Mouse (Mus musculus) CH12.LX (cell line): Measurements from ENCODE around the gene Aff3. TPM values are rescaled to one million over a fixed set of nuclear protein-coding genes. Genes with fewer than 3 reads are reported as not detected.

Experiments used
- DNase-seq: peaks from one replicate; pipeline ENCODE4 v3.0.0-alpha.2; 2013; ENCODE audit errors: extremely low read depth
- H3K27ac ChIP-seq: 2 replicates; pipeline ENCODE4 v1.5.1; 2012; ENCODE audit warnings: low read depth, mild to moderate bottlenecking, control low read depth, moderate library complexity; ENCODE audit not compliant: insufficient read depth
- H3K27me3 ChIP-seq: replicated peaks from 2 replicates; pipeline ENCODE3; 2012; ENCODE audit warnings: inconsistent platforms
- H3K36me3 ChIP-seq, 2 experiments: replicated peaks in 1 of 2; 2 replicates each; pipeline versions ENCODE3 to v1.6.1; 2012; ENCODE audit warnings: inconsistent platforms in 1 of 2, low read length in 1 of 2, mild to moderate bottlenecking in 1 of 2, mixed read lengths in 1 of 2, moderate library complexity in 1 of 2; ENCODE audit not compliant: control insufficient read depth in 1 of 2, insufficient read depth in 1 of 2
- H3K4me1 ChIP-seq, 2 experiments: 2 replicates each; pipeline ENCODE4 v1.6.1; 2012; ENCODE audit warnings: inconsistent platforms in 1 of 2, moderate library complexity in 1 of 2; ENCODE audit not compliant: insufficient read depth in 2 of 2, control insufficient read depth in 1 of 2
- H3K4me2 ChIP-seq: 2 replicates; pipeline ENCODE4 v1.6.1; 2012; ENCODE audit warnings: low read depth, mild to moderate bottlenecking, control low read depth; ENCODE audit not compliant: poor library complexity, insufficient read depth, severe bottlenecking
- H3K4me3 ChIP-seq, 3 experiments: fragments of 150-350 bp in 1 of 3; sonication (generic) in 1 of 3; replicated peaks in 1 of 3; 2 replicates each; pipeline versions ENCODE3 to v1.5.1; 2011 to 2012; ENCODE audit warnings: low read depth in 2 of 3, low read length in 2 of 3, mild to moderate bottlenecking in 2 of 3, moderate library complexity in 2 of 3, control low read depth in 1 of 3, improper control_type of control experiment in 1 of 3, inconsistent platforms in 1 of 3, mixed read lengths in 1 of 3; ENCODE audit not compliant: poor library complexity in 1 of 3
- H3K79me2 ChIP-seq: replicated peaks from 2 replicates; pipeline ENCODE4 v1.6.1; 2012; ENCODE audit warnings: mild to moderate bottlenecking, moderate library complexity; ENCODE audit not compliant: control insufficient read depth, poor library complexity, insufficient read depth, severe bottlenecking; ENCODE audit errors: extremely low read depth
- H3K9ac ChIP-seq: 2 replicates; pipeline ENCODE4 v1.6.1; 2012; ENCODE audit warnings: low read depth, mild to moderate bottlenecking, control low read depth, moderate library complexity; ENCODE audit not compliant: insufficient read depth
- H3K9me3 ChIP-seq: replicated peaks from 2 replicates; pipeline ENCODE3; 2012; ENCODE audit warnings: low read length, inconsistent platforms, mixed read lengths
- BHLHE40 ChIP-seq: IDR thresholded peaks from 2 replicates; pipeline ENCODE4 v1.6.1; 2011; ENCODE audit warnings: mild to moderate bottlenecking, low read depth, low read length, improper control_type of control experiment
- CHD1 ChIP-seq: IDR thresholded peaks from 2 replicates; pipeline ENCODE4 v1.6.1; 2012; ENCODE audit warnings: low read depth, low read length, improper control_type of control experiment, inconsistent platforms
- CHD2 ChIP-seq: IDR thresholded peaks from 2 replicates; pipeline ENCODE4 v1.6.1; 2011; ENCODE audit warnings: low read length, improper control_type of control experiment
- CTCF ChIP-seq, 2 experiments: IDR thresholded peaks in 1 of 2; conservative IDR thresholded peaks in 1 of 2; 2 replicates each; pipeline ENCODE4 v1.5.1; 2011 to 2012; ENCODE audit warnings: low read depth in 2 of 2, low read length in 2 of 2, improper control_type of control experiment in 1 of 2, inconsistent platforms in 1 of 2, mild to moderate bottlenecking in 1 of 2, moderate library complexity in 1 of 2
- E2F4 ChIP-seq: IDR thresholded peaks from 2 replicates; pipeline ENCODE4 v1.6.1; 2011; ENCODE audit warnings: low read depth, low read length, improper control_type of control experiment; ENCODE audit not compliant: insufficient replicate concordance
- EP300 ChIP-seq: IDR thresholded peaks from 2 replicates; pipeline ENCODE4 v1.6.1; 2011; ENCODE audit warnings: low read length, improper control_type of control experiment
- JUN ChIP-seq: IDR thresholded peaks from 2 replicates; pipeline ENCODE4 v1.6.1; 2011; ENCODE audit warnings: low read depth, mild to moderate bottlenecking, low read length, improper control_type of control experiment, moderate library complexity; ENCODE audit not compliant: insufficient read depth
- KAT2A ChIP-seq: IDR thresholded peaks from 2 replicates; pipeline ENCODE4 v1.6.1; 2012; ENCODE audit warnings: low read length, improper control_type of control experiment, inconsistent platforms; ENCODE audit not compliant: insufficient replicate concordance
- MAFK ChIP-seq: IDR thresholded peaks from 2 replicates; pipeline ENCODE4 v1.6.1; 2011; ENCODE audit warnings: low read length, improper control_type of control experiment; ENCODE audit not compliant: insufficient replicate concordance
- MAX ChIP-seq: IDR thresholded peaks from 2 replicates; pipeline ENCODE4 v1.6.1; 2011; ENCODE audit warnings: low read length, improper control_type of control experiment
- MEF2A ChIP-seq: IDR thresholded peaks from 2 replicates; pipeline ENCODE4 v1.6.1; 2014; ENCODE audit warnings: low read depth, mild to moderate bottlenecking, inconsistent platforms, low read length, improper control_type of control experiment, borderline replicate concordance
- MXI1 ChIP-seq: IDR thresholded peaks from 2 replicates; pipeline ENCODE4 v1.6.1; 2011; ENCODE audit warnings: mild to moderate bottlenecking, low read depth, low read length, improper control_type of control experiment
- NELFE ChIP-seq: IDR thresholded peaks from 2 replicates; pipeline ENCODE4 v1.6.1; 2011; ENCODE audit warnings: low read depth, low read length, improper control_type of control experiment
- POLR2A ChIP-seq: IDR thresholded peaks from 2 replicates; pipeline ENCODE4 v1.6.1; 2011; ENCODE audit warnings: low read depth, mild to moderate bottlenecking, improper control_type of control experiment, low read length
- POLR2AphosphoS2 ChIP-seq: IDR thresholded peaks from 2 replicates; pipeline ENCODE4 v1.6.1; 2011; ENCODE audit warnings: low read depth, low read length, improper control_type of control experiment
- RAD21 ChIP-seq: IDR thresholded peaks from 2 replicates; pipeline ENCODE4 v1.6.1; 2011; ENCODE audit warnings: low read depth, mild to moderate bottlenecking, low read length, improper control_type of control experiment, moderate library complexity
- SIN3A ChIP-seq: IDR thresholded peaks from 2 replicates; pipeline ENCODE4 v1.6.1; 2012; ENCODE audit warnings: low read length, improper control_type of control experiment, inconsistent platforms
- TBP ChIP-seq: conservative IDR thresholded peaks from 2 replicates; pipeline ENCODE4 v1.6.1; 2011; ENCODE audit warnings: low read depth, low read length, improper control_type of control experiment
- TCF12 ChIP-seq: IDR thresholded peaks from 2 replicates; pipeline ENCODE4 v1.6.1; 2014; ENCODE audit warnings: low read depth, mild to moderate bottlenecking, inconsistent platforms, low read length, improper control_type of control experiment
- UBTF ChIP-seq: IDR thresholded peaks from 2 replicates; pipeline ENCODE4 v1.6.1; 2012; ENCODE audit warnings: low read depth, mild to moderate bottlenecking, inconsistent platforms, low read length, improper control_type of control experiment, moderate library complexity
- USF2 ChIP-seq: conservative IDR thresholded peaks from 2 replicates; pipeline ENCODE4 v1.6.1; 2011; ENCODE audit warnings: low read depth, low read length, improper control_type of control experiment
- ZC3H11A ChIP-seq: IDR thresholded peaks from 2 replicates; pipeline ENCODE4 v1.6.1; 2012; ENCODE audit warnings: low read depth, mild to moderate bottlenecking, inconsistent platforms, low read length, improper control_type of control experiment
- ZKSCAN1 ChIP-seq: IDR thresholded peaks from 2 replicates; pipeline ENCODE4 v1.6.1; 2012; ENCODE audit warnings: low read depth, inconsistent platforms, low read length, improper control_type of control experiment, borderline replicate concordance
- ZMIZ1 ChIP-seq: IDR thresholded peaks from 2 replicates; pipeline ENCODE4 v1.6.1; 2012; ENCODE audit warnings: low read depth, mild to moderate bottlenecking, inconsistent platforms, low read length, improper control_type of control experiment
- ZNF384 ChIP-seq: IDR thresholded peaks from 2 replicates; pipeline ENCODE4 v1.6.1; 2012; ENCODE audit warnings: low read depth, low read length, improper control_type of control experiment, inconsistent platforms
- dilution Hi-C: fragments of 300-500 bp; cut with MboI; formaldehyde crosslinking; loops from 2 replicates; pipeline ENCODE4 v1.14.3; 2020; ENCODE audit warnings: low sequenced_read_pairs; ENCODE audit not compliant: extremely low pct_unique_long_range_greater_than_20kb, extremely low pct_ligation_motif_present
- in situ Hi-C: fragments of 300-500 bp; cut with MboI; formaldehyde crosslinking; loops from 3 replicates; pipeline ENCODE4 v1.14.3; 2019; ENCODE audit warnings: low sequenced_read_pairs, low pct_ligation_motif_present, low pct_unique_long_range_greater_than_20kb, mixed read lengths
- polyA plus RNA-seq: library from polyadenylated mRNA; unstranded; fragments of >175 nt; gene quantifications from 2 replicates; pipeline ENCODE4 v1.2.1, GENCODE M21; 2012; ENCODE audit warnings: low read depth; ENCODE audit not compliant: insufficient read length
- total RNA-seq, 2 experiments: library from RNA; depleted of rRNA; stranded (reverse); fragments of 300-350 nt in 1 of 2; fragments of >200 nt in 1 of 2; gene quantifications; 2 replicates each; pipeline ENCODE4 v1.2.3; 2012 to 2014

Gene Aff3
- total and polyA plus RNA-seq, 3 experiments = 5.1 to 29.9 (median 7.7) TPM

DNA sequence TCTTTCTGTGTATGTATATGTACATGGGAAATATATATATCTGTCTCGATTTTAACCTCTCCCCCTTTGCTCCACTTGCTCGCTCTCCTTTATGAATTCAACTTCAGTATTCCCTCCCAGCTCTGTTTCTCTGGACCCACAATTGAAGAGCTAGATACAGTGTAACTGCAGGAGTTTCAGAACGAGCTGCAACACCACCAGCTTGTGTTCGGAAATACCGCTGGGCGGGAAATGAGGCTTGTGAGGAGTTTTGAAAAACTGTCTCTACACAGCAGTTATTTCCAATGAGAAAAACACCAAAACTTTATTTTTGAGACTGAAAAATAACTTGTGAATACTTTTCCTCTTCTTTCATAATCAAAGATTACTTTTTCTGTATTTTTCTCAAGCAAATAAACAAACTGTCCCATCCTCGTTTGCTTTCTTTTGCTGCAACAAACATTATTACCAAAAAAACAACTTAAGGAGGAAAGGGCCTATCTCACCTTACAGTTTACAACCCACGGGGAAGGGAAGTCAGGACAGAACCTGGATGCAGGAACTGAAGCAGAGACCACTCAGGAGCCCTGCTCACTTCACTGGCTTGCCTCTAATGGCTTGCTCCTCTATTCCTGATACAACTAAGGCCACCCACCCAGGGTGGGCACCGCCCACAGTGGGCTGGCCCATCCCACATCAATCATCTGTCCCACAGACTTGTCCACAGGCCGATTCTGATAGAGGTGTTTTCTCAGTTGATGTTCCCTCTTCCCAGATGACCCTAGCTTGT is 533.9 kb downstream of the Aff3 start:
- H3K4me1 ChIP-seq = peaks cover 8 to 31% of the 10 kb centered on the region in 2 experiments
- H3K9ac ChIP-seq = peak overlapping the region; percentile 71
- H3K79me2 ChIP-seq = peaks cover 25% of the 10 kb centered on the region
- peak; percentile 62 for DNase-seq
- H3K4me2 ChIP-seq = peak overlapping the region; percentile 98
- no peaks in the 10 kb centered on the region for H3K27me3 ChIP-seq
- peak overlapping the region; percentile 28; the same call in 1 of the 2 replicates for H3K27ac ChIP-seq
- peaks cover 2 to 3% of the 10 kb centered on the region in 2 experiments for H3K36me3 ChIP-seq
- no peaks in the 10 kb centered on the region for H3K9me3 ChIP-seq
- in situ Hi-C loops = no loop called here
- TF ChIP-seq UBTF (no peak), KAT2A (no peak), RAD21 (no peak), EP300 (no peak), POLR2AphosphoS2 (no peak; the same call in 1 of the 2 replicates), ZNF384 (no peak), NELFE (peak; percentile 81), CTCF (conservative IDR thresholded peaks at IDR 0.05 in 1 of 2, IDR thresholded peaks at IDR 0.05 in 1 of 2; ENCODE audit: low read depth in 2 of 2, low read length in 2 of 2) (no peak), MEF2A (0 out of 2 replicates have a peak, but pooled peaks have one; percentile 17), JUN (no peak), MAFK (no peak), ZKSCAN1 (no peak), TCF12 (peak; percentile 62; the same call in 1 of the 2 replicates), ZC3H11A (no peak), USF2 (no peak), CHD2 (no peak), SIN3A (0 out of 2 replicates have a peak, but pooled peaks have one; percentile 20), BHLHE40 (0 out of 2 replicates have a peak, but pooled peaks have one; percentile 17), TBP (peak; percentile 81), E2F4 (peak; percentile 94), CHD1 (no peak), POLR2A (peak; percentile 88), ZMIZ1 (0 out of 2 replicates have a peak, but pooled peaks have one; percentile 35), MAX (no peak), MXI1 (peak; percentile 60; the same call in 1 of the 2 replicates)
- H3K4me3 ChIP-seq = peak overlapping the region; percentile 37 to 93 (median 88)
- dilution Hi-C loops = no loop called here
